Mouse (Mus musculus): ENCODE measurements around the gene Thy1. TPM values are rescaled to one million over a fixed set of nuclear protein-coding genes. Genes with fewer than 3 reads are reported as not detected.

Thy1 gene
- polyA plus RNA-seq, 1 experiment from 2014 or later = 1.5 TPM

- Histone ChIP-seq H3K27ac (ENCODE audit: poor library complexity, severe bottlenecking) (no peak overlapping the region), H3K9me3 (replicated peaks) (no peaks in the 10 kb centered on the region), H3K4me2 (no peak overlapping the region), H3K9ac (no peak overlapping the region), H3K4me1 (replicated peaks) (peaks cover 13% of the 10 kb centered on the region), H3K27me3 (replicated peaks) (peaks cover 51% of the 10 kb centered on the region), H3K36me3 (no peaks in the 10 kb centered on the region), H3K4me3 (no peak overlapping the region)
- ATAC-seq (ENCODE audit: insufficient number of reproducible peaks, low FRiP score) = no peak
- 59% methylated on average over 14 of the region's 14 CpGs for WGBS
These were observed 4.6 kb downstream of the Thy1 start for GRCm38 (mm10) chr9:44047571-44048490.

DNA sequence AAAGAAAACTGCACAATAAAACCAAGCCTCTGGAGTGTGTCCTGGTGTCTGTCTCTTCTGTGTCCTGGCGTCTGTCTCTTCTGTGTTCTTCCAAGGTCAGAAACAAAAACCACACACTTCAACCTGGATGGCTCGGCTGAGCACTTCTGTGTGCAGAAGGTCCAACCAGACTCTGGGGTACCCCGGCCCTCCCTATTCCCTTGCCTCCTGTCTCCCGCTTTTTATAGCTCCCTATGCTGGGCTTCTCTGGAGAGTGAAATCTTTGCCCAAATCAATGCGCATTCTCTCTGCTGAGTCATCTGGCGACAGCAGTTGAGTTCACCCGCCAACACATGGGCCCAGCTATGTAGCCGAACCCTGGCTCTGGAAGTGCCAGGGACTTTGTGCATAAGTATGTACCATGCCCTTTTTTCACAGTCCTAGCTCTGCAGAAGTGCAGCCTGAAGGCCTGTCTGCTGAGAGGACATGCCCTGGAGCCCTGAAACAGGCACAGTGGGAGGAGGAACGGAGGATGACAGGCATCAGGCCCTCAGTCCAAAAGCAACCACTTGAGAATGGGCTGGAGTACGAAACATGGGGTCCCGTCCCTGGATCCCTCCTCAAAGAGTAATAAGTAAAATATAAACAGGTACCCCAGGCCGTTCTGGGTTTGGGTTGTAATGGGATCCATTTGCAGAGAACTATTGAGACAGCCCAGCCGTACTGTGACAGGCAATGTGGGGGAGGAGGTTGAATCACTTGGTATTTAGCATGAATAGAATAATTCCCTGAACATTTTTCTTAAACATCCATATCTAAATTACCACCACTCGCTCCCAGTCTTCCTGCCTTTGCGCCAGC is 5.6 kb downstream of the Thy1 start:
- ATAC-seq (ENCODE audit: insufficient number of reproducible peaks, low FRiP score) = no peak
- Histone ChIP-seq H3K27ac (ENCODE audit: poor library complexity, severe bottlenecking) (no peak overlapping the region), H3K36me3 (no peaks in the 10 kb centered on the region), H3K27me3 (replicated peaks) (peaks cover 41% of the 10 kb centered on the region), H3K4me3 (no peak overlapping the region), H3K4me2 (no peak overlapping the region), H3K4me1 (replicated peaks) (peaks cover 4% of the 10 kb centered on the region), H3K9me3 (replicated peaks) (no peaks in the 10 kb centered on the region), H3K9ac (no peak overlapping the region)
- 60% methylated on average over 15 of the region's 15 CpGs for WGBS

DNA sequence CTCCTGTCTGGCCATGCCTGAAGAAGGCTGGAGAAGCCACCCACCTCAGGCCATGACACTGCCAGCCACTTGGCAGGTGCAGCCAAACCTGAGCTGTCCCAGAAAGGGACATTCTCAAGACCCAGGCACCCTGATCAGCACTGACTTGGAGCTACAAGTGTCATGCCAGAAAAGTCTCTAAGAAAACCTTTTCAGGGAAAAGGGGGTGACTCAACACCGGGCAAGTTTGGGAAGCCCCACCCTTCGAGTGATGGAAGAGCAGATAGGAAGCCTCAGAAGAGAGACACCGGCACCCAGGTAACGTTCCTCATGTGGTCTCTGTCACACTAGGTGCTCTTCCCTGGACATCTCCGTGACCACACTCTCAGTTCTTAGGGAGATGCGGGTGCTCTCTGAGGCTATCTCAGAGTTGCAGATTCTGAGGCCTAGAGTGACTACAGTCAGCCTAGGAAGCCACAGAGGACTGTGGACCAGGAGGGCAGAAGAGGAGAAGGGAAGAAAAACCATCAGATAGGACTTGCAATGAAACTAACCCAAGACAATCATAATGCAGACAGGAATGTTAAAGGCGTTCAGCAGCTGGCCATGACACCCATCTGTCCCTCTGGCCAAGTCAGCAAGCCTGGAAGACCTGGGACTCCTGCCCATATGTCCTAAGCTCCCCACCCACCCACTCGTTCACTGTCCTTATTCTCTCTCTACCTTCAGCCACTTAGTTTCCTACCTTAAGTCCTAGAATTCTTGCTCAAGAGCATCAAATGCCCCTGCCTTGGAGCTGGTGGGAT is 6.4 kb downstream of the Thy1 start:
- Histone ChIP-seq H3K27ac (ENCODE audit: poor library complexity, severe bottlenecking) (no peak overlapping the region), H3K36me3 (no peaks in the 10 kb centered on the region), H3K9me3 (replicated peaks) (no peaks in the 10 kb centered on the region), H3K4me2 (no peak overlapping the region), H3K9ac (no peak overlapping the region), H3K27me3 (replicated peaks) (peaks cover 33% of the 10 kb centered on the region), H3K4me3 (no peak overlapping the region), H3K4me1 (replicated peaks) (0 out of 2 replicates have a peak, but pooled peaks cover 4% of the 10 kb centered on the region)
- 74% methylated on average over 8 of the region's 8 CpGs for WGBS
- no peak for ATAC-seq (ENCODE audit: insufficient number of reproducible peaks, low FRiP score)

- 58% methylated on average over 3 of the region's 3 CpGs for WGBS
- H3K9me3 ChIP-seq (replicated peaks) = no peaks in the 10 kb centered on the region
- 0 out of 2 replicates have a peak, but pooled peaks cover 4% of the 10 kb centered on the region for H3K4me1 ChIP-seq (replicated peaks)
- H3K27ac ChIP-seq (ENCODE audit: poor library complexity, severe bottlenecking) = no peak overlapping the region
- no peak overlapping the region for H3K9ac ChIP-seq
- peaks cover 9% of the 10 kb centered on the region; the same call in 1 of the 2 replicates for H3K27me3 ChIP-seq (replicated peaks)
- ATAC-seq (ENCODE audit: insufficient number of reproducible peaks, low FRiP score) = no peak
- no peaks in the 10 kb centered on the region for H3K36me3 ChIP-seq
- H3K4me3 ChIP-seq = no peak overlapping the region
- no peak overlapping the region for H3K4me2 ChIP-seq
These were observed 9.7 kb downstream of the Thy1 start for GRCm38 (mm10) chr9:44052855-44053254.

DNA sequence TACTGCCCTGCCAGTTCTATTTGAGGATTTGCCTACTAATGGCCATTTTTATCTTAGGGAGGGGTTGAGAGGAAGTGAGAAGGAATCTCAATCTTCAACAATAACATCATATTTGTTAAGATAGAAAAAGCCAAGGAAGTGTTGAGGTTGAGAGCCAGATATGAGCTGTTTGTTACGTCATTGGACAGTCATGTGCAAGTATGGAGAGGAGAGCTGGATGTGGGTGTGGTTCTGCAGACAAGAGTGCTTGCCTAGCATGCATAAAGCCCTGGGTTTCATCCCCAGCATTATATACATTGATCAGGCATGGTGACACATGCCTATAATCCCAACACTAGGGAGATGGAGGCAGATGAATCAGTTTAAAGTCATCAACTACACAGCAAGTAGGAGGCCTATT is 10.8 kb downstream of the Thy1 start:
- Histone ChIP-seq H3K4me1 (replicated peaks) (0 out of 2 replicates have a peak, but pooled peaks cover 4% of the 10 kb centered on the region), H3K27me3 (replicated peaks) (0 out of 2 replicates have a peak, but pooled peaks cover 4% of the 10 kb centered on the region), H3K4me2 (no peak overlapping the region), H3K4me3 (no peak overlapping the region), H3K9ac (no peak overlapping the region), H3K9me3 (replicated peaks) (no peaks in the 10 kb centered on the region), H3K27ac (ENCODE audit: poor library complexity, severe bottlenecking) (no peak overlapping the region), H3K36me3 (no peaks in the 10 kb centered on the region)
- ATAC-seq (ENCODE audit: insufficient number of reproducible peaks, low FRiP score) = no peak
- WGBS = 30% methylated on average over 1 of the region's 1 CpGs

- H3K36me3 ChIP-seq = no peaks in the 10 kb centered on the region
- 0 out of 2 replicates have a peak, but pooled peaks cover 4% of the 10 kb centered on the region for H3K4me1 ChIP-seq (replicated peaks)
- no peak overlapping the region for H3K4me2 ChIP-seq
- no peak overlapping the region for H3K4me3 ChIP-seq
- H3K27ac ChIP-seq (ENCODE audit: poor library complexity, severe bottlenecking) = no peak overlapping the region
- H3K9ac ChIP-seq = no peak overlapping the region
- no peak for ATAC-seq (ENCODE audit: insufficient number of reproducible peaks, low FRiP score)
- no peaks in the 10 kb centered on the region for H3K9me3 ChIP-seq (replicated peaks)
- H3K27me3 ChIP-seq (replicated peaks) = 0 out of 2 replicates have a peak, but pooled peaks cover 3% of the 10 kb centered on the region
- WGBS = 84% methylated on average over 6 of the region's 6 CpGs
These were observed 15.4 kb downstream of the Thy1 start for GRCm38 (mm10) chr9:44058606-44059005.

DNA sequence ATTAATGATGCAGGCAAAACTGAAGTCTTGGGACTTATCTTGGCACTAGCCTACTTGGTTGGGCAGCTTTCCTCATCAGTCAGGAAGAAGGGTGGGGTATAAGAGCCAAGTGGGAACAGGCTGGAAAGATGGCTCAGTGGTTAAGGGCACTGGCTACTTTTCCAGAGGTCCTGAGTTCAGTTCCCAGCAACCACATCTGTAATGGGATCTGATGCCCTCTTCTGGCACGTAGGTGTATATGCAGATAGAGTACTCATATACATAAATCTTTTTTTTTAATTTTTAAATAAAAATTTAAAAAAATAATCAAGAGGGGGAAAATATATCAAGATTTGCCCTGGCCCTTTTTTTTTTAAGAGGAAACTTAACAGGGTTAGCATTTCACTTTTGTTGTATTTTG is 22.0 kb downstream of the Thy1 start:
- ATAC-seq (ENCODE audit: insufficient number of reproducible peaks, low FRiP score) = no peak
- 40% methylated on average over 1 of the region's 1 CpGs for WGBS

GRCm38 (mm10) chr9:44066785-44067225 is 23.6 kb downstream of the Thy1 start, which contains the start of gene Usp2:
Usp2 (plus strand) TSS chr9:44067021.
- Histone ChIP-seq H3K36me3 (no peaks in the 10 kb centered on the region), H3K9ac (peak within 1 kb of the TSS; percentile 85), H3K4me1 (replicated peaks) (peaks cover 42% of the 10 kb centered on the region), H3K27me3 (replicated peaks) (no peaks in the 10 kb centered on the region), H3K27ac (ENCODE audit: poor library complexity, severe bottlenecking) (peak within 1 kb of the TSS; percentile 65), H3K9me3 (replicated peaks) (no peaks in the 10 kb centered on the region), H3K4me2 (peak within 1 kb of the TSS; percentile 95), H3K4me3 (peak within 1 kb of the TSS; percentile 65)
- 0% methylated on average over 38 of the region's 38 CpGs for WGBS
- ATAC-seq (ENCODE audit: insufficient number of reproducible peaks, low FRiP score) = peak; percentile 96

More for the DNA sequence above, 22.0 kb downstream of the Thy1 start:
- no peaks in the 10 kb centered on the region for H3K36me3 ChIP-seq
- H3K27me3 ChIP-seq (replicated peaks) = no peaks in the 10 kb centered on the region
- no peaks in the 10 kb centered on the region for H3K9me3 ChIP-seq (replicated peaks)
- H3K4me3 ChIP-seq = no peak overlapping the region
- peaks cover 27% of the 10 kb centered on the region for H3K4me1 ChIP-seq (replicated peaks)
- no peak overlapping the region for H3K4me2 ChIP-seq
- H3K9ac ChIP-seq = no peak overlapping the region
- no peak overlapping the region for H3K27ac ChIP-seq (ENCODE audit: poor library complexity, severe bottlenecking)

- peak overlapping the region; percentile 85 for H3K9ac ChIP-seq
- H3K27me3 ChIP-seq (replicated peaks) = no peaks in the 10 kb centered on the region
- ATAC-seq (ENCODE audit: insufficient number of reproducible peaks, low FRiP score) = peak; percentile 29
- H3K4me2 ChIP-seq = peak overlapping the region; percentile 95
- peak overlapping the region; percentile 65 for H3K27ac ChIP-seq (ENCODE audit: poor library complexity, severe bottlenecking)
- WGBS = 3% methylated on average over 15 of the region's 15 CpGs
- peaks cover 48% of the 10 kb centered on the region for H3K4me1 ChIP-seq (replicated peaks)
- peak overlapping the region; percentile 65 for H3K4me3 ChIP-seq
- H3K36me3 ChIP-seq = no peaks in the 10 kb centered on the region
- H3K9me3 ChIP-seq (replicated peaks) = no peaks in the 10 kb centered on the region
These were observed 24.2 kb downstream of the Thy1 start for GRCm38 (mm10) chr9:44067241-44067959.

DNA sequence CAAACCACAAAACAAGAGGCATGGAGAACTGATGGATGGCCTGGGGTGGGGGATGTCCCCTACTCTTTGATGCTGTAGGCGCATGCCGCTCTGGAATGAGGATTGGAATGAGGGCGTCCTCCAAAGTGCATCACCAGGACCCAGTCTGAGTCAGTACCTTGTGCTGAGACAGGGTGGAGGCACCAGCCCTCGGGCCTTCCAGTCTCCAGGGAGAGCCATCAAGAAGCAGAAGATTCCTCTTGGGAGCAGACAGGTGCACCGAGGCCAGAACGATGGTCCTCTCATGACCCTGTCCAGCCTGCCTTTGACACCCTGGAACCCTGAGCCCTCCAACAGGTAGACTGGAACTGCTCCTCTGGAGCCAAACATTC is 24.8 kb downstream of the Thy1 start:
- peaks cover 54% of the 10 kb centered on the region for H3K4me1 ChIP-seq (replicated peaks)
- H3K27me3 ChIP-seq (replicated peaks) = no peaks in the 10 kb centered on the region
- no peaks in the 10 kb centered on the region for H3K36me3 ChIP-seq
- no peak for ATAC-seq (ENCODE audit: insufficient number of reproducible peaks, low FRiP score)
- H3K9me3 ChIP-seq (replicated peaks) = no peaks in the 10 kb centered on the region
- no peak overlapping the region; the same call in 1 of the 2 replicates for H3K27ac ChIP-seq (ENCODE audit: poor library complexity, severe bottlenecking)
- peak overlapping the region; percentile 65 for H3K4me3 ChIP-seq
- WGBS = 63% methylated on average over 6 of the region's 6 CpGs
- peak overlapping the region; percentile 49 for H3K9ac ChIP-seq
- peak overlapping the region; percentile 95 for H3K4me2 ChIP-seq

Data from heart, embryonic 12.5 days (tissue).